In genomic region chr11:83789259-83789658, GRCm38 (mm10) we compare ENCODE assay signal across 9 mouse cellular contexts. TPM values are rescaled to one million over a fixed set of nuclear protein-coding genes. Genes with fewer than 3 reads are reported as not detected.
DNase-seq lines count a peak whose midpoint lies in the region; ATAC-seq and TF ChIP-seq lines count a peak whose summit lies in the region.
"Had no signal": no experiment of that assay in that cellular context is flagged by ENCODE, and none has a peak within 500 bp of the region (broad histone marks: within the 10 kb centered on the region; RNA-seq: fewer than 3 reads in every experiment).

No protein-coding gene starts in this region.

- H3K27me3 ChIP-seq in Patski: no peaks in the 10 kb centered on the region
- H3K27me3 ChIP-seq in heart, embryonic 13.5 days (replicated peaks): peaks cover 19% of the 10 kb centered on the region; the same call in 1 of the 2 replicates
- H3K27me3 ChIP-seq in midbrain, embryonic 16.5 days (ENCODE audit: control insufficient read depth, insufficient read depth, low read depth, low read length): no peaks in the 10 kb centered on the region

- TF ChIP-seq CTCF in Patski (IDR thresholded peaks at IDR 0.05): no peak

- POLR2A ChIA-PET in Patski (lab: Charles Lee): interaction anchor here (1.2 to 1.3 kb wide), 2 partner anchors 61 to 150 kb away, joined by 3 to 6 read pairs; partner anchors contain the start of gene Hnf1b

- no peaks in the 10 kb centered on the region for H3K36me3 ChIP-seq in heart, embryonic 13.5 days
- H3K36me3 ChIP-seq in midbrain, embryonic 16.5 days (ENCODE audit: control insufficient read depth, insufficient read depth, low read length): no peaks in the 10 kb centered on the region

- 0 out of 2 replicates have a peak overlapping the region, but pooled peaks have one; percentile 13 for H3K9ac ChIP-seq in heart, embryonic 13.5 days
- H3K9ac ChIP-seq in midbrain, embryonic 16.5 days (ENCODE audit: low read depth, low read length): no peak overlapping the region

- in situ Hi-C loops in Patski (cut with MboI; ENCODE audit: low pct_unique_long_range_greater_than_20kb): loop anchor here (5.0 to 25.0 kb wide), 3 partner anchors 248 to 1048 kb away; partner anchors contain the start of gene Dhrs11

- no peak overlapping the region for H3K4me3 ChIP-seq in heart, embryonic 13.5 days
- H3K4me3 ChIP-seq in midbrain, embryonic 16.5 days (ENCODE audit: low read depth, low read length): no peak overlapping the region

- H3K9me3 ChIP-seq in heart, embryonic 13.5 days: no peaks in the 10 kb centered on the region
- H3K9me3 ChIP-seq in midbrain, embryonic 16.5 days (replicated peaks; ENCODE audit: control insufficient read depth, low read length, poor library complexity, severe bottlenecking): no peaks in the 10 kb centered on the region

- H3K27ac ChIP-seq in heart, embryonic 13.5 days (replicated peaks): no peak overlapping the region
- H3K27ac ChIP-seq in midbrain, embryonic 16.5 days (ENCODE audit: low read length): no peak overlapping the region

- peak; percentile 8 for DNase-seq in gastrocnemius, adult 18-20 months (ENCODE audit: low spot score)
- DNase-seq in gastrocnemius, adult 8-10 months (ENCODE audit: low spot score in 2 of 2): no peak
- peak; percentile 72 for DNase-seq in Patski (ENCODE audit: low read depth, low spot score)
- DNase-seq in lung, postnatal 14 days: peak; percentile 51
- DNase-seq in thymus, postnatal 10 days (ENCODE audit: low spot score in 2 of 2): peak; percentile 12 to 28
- no peak for DNase-seq in right cerebral cortex, adult 2 months (ENCODE audit: low spot score in 2 of 2)

- CTCF ChIA-PET in Patski (lab: Charles Lee): interaction anchor here (0.6 to 3.1 kb wide), 11 partner anchors 12 to 277 kb away, joined by 3 to 11 read pairs (median 6); no protein-coding TSS in a partner anchor

- peak; percentile 75 for ATAC-seq in Patski
- no peak for ATAC-seq in heart, embryonic 13.5 days (ENCODE audit: extremely low read depth, insufficient number of reproducible peaks, low FRiP score, low TSS enrichment)
- ATAC-seq in midbrain, embryonic 16.5 days: no peak

- H3K4me1 ChIP-seq in heart, embryonic 13.5 days: peaks cover 10% of the 10 kb centered on the region; the same call in 1 of the 2 replicates
- H3K4me1 ChIP-seq in midbrain, embryonic 16.5 days (ENCODE audit: control insufficient read depth, insufficient read depth, low read length): no peaks in the 10 kb centered on the region

- H3K4me2 ChIP-seq in heart, embryonic 13.5 days: peak overlapping the region; percentile 42
- H3K4me2 ChIP-seq in midbrain, embryonic 16.5 days (ENCODE audit: low read length): no peak overlapping the region

- WGBS in heart, embryonic 13.5 days: 49% methylated on average over 13 of the region's 13 CpGs
- WGBS in midbrain, embryonic 16.5 days: 67% methylated on average over 13 of the region's 13 CpGs

RNA-seq across cellular contexts. Expression of gene Heatr6, which starts 35.8 kb away (rescaled TPM):
- 10 to 100 TPM in 1 of 2 experiments, 1 to 10 TPM in 1; 8.5 to 10.7 TPM for total RNA-seq in gastrocnemius, adult 18-20 months (2021)
- total RNA-seq in gastrocnemius, adult 8-10 months (2022): 1 to 10 TPM; 8.2 to 9.1 (median 8.6) TPM
- polyA plus RNA-seq in Patski (2021): 17.6 TPM
- 12.9 and 15.2 TPM in 2 replicates for polyA plus RNA-seq in heart, embryonic 13.5 days (2015; fragmentation: Nextera tagmentation; extraction: Ambion mirVana)
- polyA plus RNA-seq in midbrain, embryonic 16.5 days (2015; fragmentation: Nextera tagmentation; extraction: Ambion mirVana): 32.2 and 37.6 TPM in 2 replicates

RNA-seq across cellular contexts. Expression of gene Wfdc21, which starts 42.5 kb away (rescaled TPM):
- under 1 TPM in 1 of 2 experiments, not detected in 1; 0.62 TPM for total RNA-seq in gastrocnemius, adult 18-20 months (2021)
- total RNA-seq in gastrocnemius, adult 8-10 months (2022): under 1 TPM in 1 of 4 experiments, not detected in 3; 0.79 TPM
- not detected for polyA plus RNA-seq in Patski (2021)
- not detected in 2 replicates for polyA plus RNA-seq in heart, embryonic 13.5 days (2015; fragmentation: Nextera tagmentation; extraction: Ambion mirVana)
- polyA plus RNA-seq in midbrain, embryonic 16.5 days (2015; fragmentation: Nextera tagmentation; extraction: Ambion mirVana): not detected in 2 replicates
- polyA plus RNA-seq: heart, embryonic 14.5 days had no signal

Comparison
In these comparisons a context has a peak if more than half of its experiments do, and no peak if none do; other contexts are left out.
1. DNase-seq: peak in gastrocnemius, adult 18-20 months (single experiment), Patski (single experiment), lung, postnatal 14 days (single experiment) and thymus, postnatal 10 days (2 of 2); none in gastrocnemius, adult 8-10 months (0 of 2) and right cerebral cortex, adult 2 months (0 of 2).